Mouse (Mus musculus): ENCODE data around the gene Olfr748. TPM values are rescaled to one million over a fixed set of nuclear protein-coding genes. Genes with fewer than 3 reads are reported as not detected.
"Not testable (repeated sequence)": the region's sequence is repeated elsewhere in the genome, so short reads cannot be mapped to it uniquely, and the experiment has no call there.

Olfr748 gene
- polyA plus RNA-seq (2012; rRNA removed), result not detected in 2 replicates

DNA sequence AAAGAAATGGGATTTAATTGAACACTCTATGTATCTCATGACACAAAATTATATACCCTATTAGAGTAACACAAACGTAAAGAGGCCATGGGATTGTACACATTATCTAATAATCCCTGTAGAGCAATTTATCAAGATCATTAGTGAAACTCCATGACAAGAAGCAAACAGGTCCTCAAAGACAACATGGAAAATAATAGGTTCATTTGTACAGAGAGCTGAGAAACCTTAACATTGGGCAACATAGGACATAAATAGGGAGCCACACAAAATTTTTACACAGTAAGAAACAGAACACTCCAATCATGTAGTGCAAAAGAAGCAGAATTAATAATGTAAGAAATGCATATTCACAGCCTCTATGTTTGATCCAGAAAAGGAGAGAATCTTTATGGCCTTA is at the start of gene Olfr748:
Olfr748 (plus strand) TSS at position 301 of the 400 bp plus-strand sequence.
- TF ChIP-seq CTCF (IDR thresholded peaks at IDR 0.05; ENCODE audit: extremely low read depth, insufficient read depth, low read length), result no peak
- no peak for TF ChIP-seq POLR2A (IDR thresholded peaks at IDR 0.05; ENCODE audit: extremely low read depth, insufficient read depth, low read length)
- no peak within 1 kb of the TSS for H3K4me3 ChIP-seq (ENCODE audit: insufficient read depth, low read length)
- no peak within 1 kb of the TSS for H3K27ac ChIP-seq (ENCODE audit: insufficient read depth, low read length)
- H3K4me1 ChIP-seq (ENCODE audit: control insufficient read depth, insufficient read depth, low read length), result no peaks in the 10 kb centered on the region

DNA sequence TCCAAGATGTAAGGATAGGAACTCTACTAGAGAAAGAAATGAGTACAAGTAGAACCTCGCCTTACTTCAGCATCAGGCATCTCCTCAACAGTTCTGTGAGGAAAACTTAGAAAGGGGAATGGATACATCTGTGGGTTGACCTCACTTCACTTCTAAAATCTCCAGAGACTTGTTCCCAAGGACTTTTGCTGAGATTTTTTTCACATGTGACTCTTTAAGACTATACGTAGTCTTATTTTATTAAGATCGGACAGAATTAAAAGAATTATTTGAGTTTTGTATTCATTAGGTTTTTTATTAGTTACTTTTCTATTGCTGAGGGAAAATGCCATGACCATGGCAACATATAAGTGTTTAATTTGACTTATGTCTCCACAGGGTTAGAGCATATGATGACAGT is 14.1 kb upstream of the Olfr748 start, which contains the start of gene Olfr747:
Olfr747 (minus strand) TSS at position 101 of the 400 bp plus-strand sequence.
- Histone ChIP-seq H3K27ac (ENCODE audit: insufficient read depth, low read length) (no peak within 1 kb of the TSS), H3K4me1 (ENCODE audit: control insufficient read depth, insufficient read depth, low read length) (no peaks in the 10 kb centered on the region), H3K4me3 (ENCODE audit: insufficient read depth, low read length) (no peak within 1 kb of the TSS)
- TF ChIP-seq CTCF (IDR thresholded peaks at IDR 0.05; ENCODE audit: extremely low read depth, insufficient read depth, low read length) (no peak), POLR2A (IDR thresholded peaks at IDR 0.05; ENCODE audit: extremely low read depth, insufficient read depth, low read length) (no peak)

DNA sequence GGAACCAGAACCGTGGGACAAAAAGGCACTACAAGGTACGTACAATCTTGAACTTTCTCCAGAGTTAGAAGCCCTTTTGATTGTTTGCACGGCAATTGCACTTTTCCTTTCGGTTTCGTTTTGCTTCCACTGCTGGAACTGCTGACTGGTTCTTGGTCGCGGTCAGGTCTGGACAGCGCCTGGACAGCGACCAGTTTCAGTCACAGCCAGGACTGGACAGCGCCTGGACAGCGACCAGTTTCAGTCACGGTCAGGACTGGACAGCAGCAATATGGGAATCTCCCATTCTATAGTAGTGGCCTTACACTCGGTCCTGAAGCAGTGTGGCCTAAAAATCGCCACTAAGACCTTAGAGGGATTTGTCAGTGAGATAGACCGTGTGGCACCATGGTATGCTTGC is 12.7 kb downstream of the Olfr748 start:
- not testable (repeated sequence) for H3K4me1 ChIP-seq (ENCODE audit: control insufficient read depth, insufficient read depth, low read length); H3K4me3 ChIP-seq (ENCODE audit: insufficient read depth, low read length); H3K27ac ChIP-seq (ENCODE audit: insufficient read depth, low read length)

DNA sequence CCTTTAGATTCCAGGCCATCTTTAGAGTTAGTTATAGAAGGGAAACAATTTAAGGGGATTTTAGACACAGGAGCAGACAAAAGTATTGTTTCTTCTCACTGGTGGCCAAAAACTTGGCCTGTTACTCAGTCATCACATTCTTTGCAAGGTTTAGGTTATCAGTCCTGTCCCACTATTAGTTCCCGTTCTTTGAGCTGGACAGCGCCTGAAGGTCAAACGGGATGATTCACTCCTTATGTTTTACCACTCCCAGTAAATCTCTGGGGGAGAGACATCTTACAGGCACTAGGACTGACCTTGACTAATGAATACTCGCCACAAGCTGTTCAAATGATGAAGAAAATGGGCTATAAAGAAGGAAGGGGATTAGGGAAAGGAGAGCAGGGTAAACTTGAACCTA is 15.2 kb downstream of the Olfr748 start:
- H3K27ac ChIP-seq (ENCODE audit: insufficient read depth, low read length); H3K4me3 ChIP-seq (ENCODE audit: insufficient read depth, low read length); H3K4me1 ChIP-seq (ENCODE audit: control insufficient read depth, insufficient read depth, low read length): not testable (repeated sequence)

DNA sequence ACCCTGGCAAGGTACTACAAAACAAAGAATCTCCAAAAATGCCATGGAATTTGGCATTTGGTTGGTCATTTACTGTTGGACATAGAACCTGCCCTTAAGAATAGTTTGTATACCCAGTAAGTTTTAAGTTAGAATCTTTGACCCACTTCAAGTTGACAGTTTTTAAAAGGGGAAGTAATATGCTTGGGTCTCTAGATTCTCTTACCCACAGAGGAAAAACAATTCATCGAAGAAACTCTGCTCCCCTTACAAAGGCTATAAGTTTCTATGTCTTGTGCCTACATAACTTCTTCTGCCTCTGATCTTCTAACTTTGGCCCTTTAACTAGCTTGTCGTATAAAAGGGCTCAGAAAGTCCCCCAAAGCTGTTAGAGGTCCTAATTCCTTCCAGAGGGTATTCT is 33.2 kb downstream of the Olfr748 start:
- TF ChIP-seq POLR2A (IDR thresholded peaks at IDR 0.05; ENCODE audit: extremely low read depth, insufficient read depth, low read length), result no peak
- no peak for TF ChIP-seq CTCF (IDR thresholded peaks at IDR 0.05; ENCODE audit: extremely low read depth, insufficient read depth, low read length)
- no peak overlapping the region for H3K27ac ChIP-seq (ENCODE audit: insufficient read depth, low read length)
- no peak overlapping the region for H3K4me3 ChIP-seq (ENCODE audit: insufficient read depth, low read length)
- no peaks in the 10 kb centered on the region for H3K4me1 ChIP-seq (ENCODE audit: control insufficient read depth, insufficient read depth, low read length)

DNA sequence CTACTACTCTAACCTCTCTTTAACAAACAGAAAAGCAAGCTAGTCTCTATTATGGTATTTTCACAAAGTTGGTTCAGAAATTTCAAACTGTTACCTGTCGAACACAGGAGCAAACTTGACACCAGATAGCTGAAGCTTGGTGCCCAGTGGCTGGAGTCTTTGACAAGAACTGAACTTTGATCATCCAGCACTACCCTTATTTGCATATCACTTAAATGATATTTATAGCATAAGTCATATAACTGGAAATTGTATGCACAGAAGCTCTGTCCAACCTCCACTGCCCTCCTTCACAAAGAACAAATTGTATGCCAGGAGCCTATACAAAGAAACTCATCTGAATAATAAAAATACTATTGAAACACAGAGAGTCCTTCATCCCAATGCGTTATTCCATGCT is 34.4 kb downstream of the Olfr748 start:
- Histone ChIP-seq H3K27ac (ENCODE audit: insufficient read depth, low read length) (no peak overlapping the region), H3K4me3 (ENCODE audit: insufficient read depth, low read length) (no peak overlapping the region), H3K4me1 (ENCODE audit: control insufficient read depth, insufficient read depth, low read length) (no peaks in the 10 kb centered on the region)
- TF ChIP-seq POLR2A (IDR thresholded peaks at IDR 0.05; ENCODE audit: extremely low read depth, insufficient read depth, low read length) (no peak), CTCF (IDR thresholded peaks at IDR 0.05; ENCODE audit: extremely low read depth, insufficient read depth, low read length) (no peak)

DNA sequence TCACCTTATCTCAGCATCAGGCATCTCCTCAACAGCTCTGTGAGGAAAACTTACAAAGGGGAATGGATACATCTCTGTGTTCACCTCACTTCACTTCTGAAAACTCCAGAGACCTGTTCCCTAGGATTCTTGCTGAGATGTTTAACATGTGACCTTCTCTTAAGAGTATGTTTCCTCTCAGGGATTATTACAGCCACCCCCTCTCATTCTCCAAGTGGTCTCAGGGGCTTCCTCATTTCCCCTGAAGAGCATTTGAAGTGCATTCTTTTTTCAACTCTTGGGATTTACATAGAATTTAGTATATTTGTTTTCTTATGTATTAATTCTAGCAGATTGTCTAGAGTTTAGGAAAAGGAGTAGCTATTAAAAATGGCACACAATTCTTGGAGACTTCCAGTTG is 37.8 kb downstream of the Olfr748 start, which contains the start of gene Olfr749:
Olfr749 (minus strand) TSS at position 101 of the 400 bp plus-strand sequence.
- no peaks in the 10 kb centered on the region for H3K4me1 ChIP-seq (ENCODE audit: control insufficient read depth, insufficient read depth, low read length)
- TF ChIP-seq POLR2A (IDR thresholded peaks at IDR 0.05; ENCODE audit: extremely low read depth, insufficient read depth, low read length), result no peak
- TF ChIP-seq CTCF (IDR thresholded peaks at IDR 0.05; ENCODE audit: extremely low read depth, insufficient read depth, low read length), result no peak
- no peak within 1 kb of the TSS for H3K4me3 ChIP-seq (ENCODE audit: insufficient read depth, low read length)
- H3K27ac ChIP-seq (ENCODE audit: insufficient read depth, low read length), result no peak within 1 kb of the TSS

DNA sequence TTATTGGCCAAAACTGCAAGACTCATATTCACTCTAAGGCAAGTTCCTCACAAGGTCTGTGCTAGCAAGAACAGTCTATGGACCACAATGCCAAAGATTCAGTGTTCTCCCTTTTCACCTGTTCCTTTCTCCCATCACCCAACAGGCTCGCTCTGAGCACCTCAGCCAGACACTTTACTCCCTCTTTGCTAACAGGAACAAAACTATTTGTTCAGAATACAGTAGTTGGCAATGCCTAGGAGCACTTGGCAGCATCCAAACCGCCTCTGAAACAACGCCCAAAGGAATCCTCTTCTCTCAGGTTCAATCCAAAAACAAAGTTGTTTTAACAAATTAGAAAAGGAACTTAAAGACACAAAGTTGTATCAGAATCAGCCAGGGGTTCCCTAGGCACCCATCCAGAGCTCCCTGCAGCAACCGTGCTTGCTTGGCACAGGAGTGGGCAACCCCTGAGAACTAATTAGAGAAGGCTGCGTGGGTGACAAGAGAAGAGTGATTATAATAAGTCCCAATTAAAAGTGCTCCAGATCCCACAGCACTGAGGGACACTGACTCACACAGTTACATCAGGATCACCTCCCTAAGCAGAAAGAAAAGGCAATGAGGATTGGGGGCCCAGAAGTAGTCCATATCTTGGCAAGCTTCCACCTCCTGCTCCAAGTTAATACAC is 51.4 kb downstream of the Olfr748 start:
- Histone ChIP-seq H3K4me3 (ENCODE audit: insufficient read depth, low read length) (no peak overlapping the region), H3K27ac (ENCODE audit: insufficient read depth, low read length) (no peak overlapping the region), H3K4me1 (ENCODE audit: control insufficient read depth, insufficient read depth, low read length) (0 out of 2 replicates have a peak, but pooled peaks cover 1% of the 10 kb centered on the region)
- TF ChIP-seq CTCF (IDR thresholded peaks at IDR 0.05; ENCODE audit: extremely low read depth, insufficient read depth, low read length) (no peak), POLR2A (IDR thresholded peaks at IDR 0.05; ENCODE audit: extremely low read depth, insufficient read depth, low read length) (no peak)

Other genes with a start within 250 kb of the Olfr748 start
- gene Olfr741, start 234.6 kb upstream of the Olfr748 start, polyA plus RNA-seq (2012; rRNA removed), result not detected in 2 replicates
- gene Olfr742, start 203.8 kb upstream of the Olfr748 start, polyA plus RNA-seq (2012; rRNA removed), result not detected in 2 replicates
- gene Olfr743, start 185.5 kb upstream of the Olfr748 start, polyA plus RNA-seq (2012; rRNA removed), result not detected in 2 replicates
- gene Olfr744, start 92.5 kb upstream of the Olfr748 start, polyA plus RNA-seq (2012; rRNA removed), result not detected in 2 replicates
- gene Olfr745, start 68.0 kb upstream of the Olfr748 start, polyA plus RNA-seq (2012; rRNA removed), result not detected in 2 replicates
- not detected in 2 replicates for gene Olfr746, start 60.3 kb upstream of the Olfr748 start, polyA plus RNA-seq (2012; rRNA removed)
- not detected in 2 replicates for gene Olfr747, start 14.2 kb upstream of the Olfr748 start, polyA plus RNA-seq (2012; rRNA removed)
- gene Olfr749, start 37.7 kb downstream of the Olfr748 start, polyA plus RNA-seq (2012; rRNA removed), result not detected in 2 replicates
- gene Ttc5, start 78.1 kb downstream of the Olfr748 start, polyA plus RNA-seq (2012; rRNA removed), result 59.4 and 63.3 TPM in 2 replicates
- not detected in 2 replicates for gene Ccnb1ip1, start 100.4 kb downstream of the Olfr748 start, polyA plus RNA-seq (2012; rRNA removed)
- 49.2 and 58.6 TPM in 2 replicates for gene Parp2, start 100.5 kb downstream of the Olfr748 start, polyA plus RNA-seq (2012; rRNA removed)
- gene Tep1, start 163.2 kb downstream of the Olfr748 start, polyA plus RNA-seq (2012; rRNA removed), result 4.4 and 4.6 TPM in 2 replicates
- 4.1 and 5.1 TPM in 2 replicates for gene Klhl33, start 190.1 kb downstream of the Olfr748 start, polyA plus RNA-seq (2012; rRNA removed)
- gene Osgep, start 217.5 kb downstream of the Olfr748 start, polyA plus RNA-seq (2012; rRNA removed), result 61.2 and 62.6 TPM in 2 replicates
- gene Apex1, start 217.6 kb downstream of the Olfr748 start, polyA plus RNA-seq (2012; rRNA removed), result 57.6 and 62.4 TPM in 2 replicates
- gene Pip4p1, start 223.5 kb downstream of the Olfr748 start, polyA plus RNA-seq (2012; rRNA removed), result 169 and 177 TPM in 2 replicates
- 29.3 and 31.3 TPM in 2 replicates for gene Pnp, start 223.7 kb downstream of the Olfr748 start, polyA plus RNA-seq (2012; rRNA removed)
- 24.8 and 28.5 TPM in 2 replicates for gene Gm49342, start 237.1 kb downstream of the Olfr748 start, polyA plus RNA-seq (2012; rRNA removed)
- gene Pnp2, start 248.6 kb downstream of the Olfr748 start, polyA plus RNA-seq (2012; rRNA removed), result 0.87 and 1.4 TPM in 2 replicates

Measured in cortical plate, adult 2 months (tissue).